Mouse (Mus musculus) adrenal gland, adult 18-20 months (tissue): ENCODE data around the gene Kctd19. TPM values are rescaled to one million over a fixed set of nuclear protein-coding genes. Genes with fewer than 3 reads are reported as not detected.

Experiments
- DNase-seq, 2 experiments: peaks; one replicate each; pipeline ENCODE4 v3.0.0; 2021 to 2022; ENCODE audit warnings: low spot score in 2 of 2
- total RNA-seq, 2 experiments: library from RNA; stranded (reverse); gene quantifications; 1 replicate in 1 of 2; 2 replicates in 1 of 2; pipeline ENCODE4 v1.2.3; 2021

Kctd19 gene
- total RNA-seq, 2 experiments from 2014 or later = 0.13 TPM; not detected in 1

- DNase-seq = no peak
Measured at GRCm38 (mm10) chr8:105426878-105427277, 13.6 kb upstream of the Kctd19 start.

- no peak for DNase-seq
Measured at GRCm38 (mm10) chr8:105422006-105422405, 8.7 kb upstream of the Kctd19 start.

GRCm38 (mm10) chr8:105419800-105420199, 6.5 kb upstream of the Kctd19 start:
- no peak for DNase-seq

DNA sequence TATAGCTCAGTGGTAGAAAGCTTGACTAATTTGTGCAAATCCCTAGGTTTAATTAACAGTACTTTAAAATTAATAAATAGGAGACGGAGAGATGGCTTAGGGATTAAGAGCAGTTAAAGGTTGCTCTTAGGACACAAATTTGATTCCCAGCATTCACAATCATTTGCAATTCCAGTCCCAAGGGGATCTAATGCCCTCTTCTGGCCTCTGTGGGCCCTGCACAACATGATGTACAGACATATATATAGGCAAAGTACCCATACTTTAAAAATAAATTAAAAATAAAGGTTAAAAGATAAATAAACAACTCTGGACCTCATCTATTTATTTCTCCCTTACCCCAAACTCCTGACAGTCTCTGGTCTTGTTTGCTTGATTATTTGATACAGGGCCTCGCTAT, 5.7 kb upstream of the Kctd19 start:
- DNase-seq = no peak

DNA sequence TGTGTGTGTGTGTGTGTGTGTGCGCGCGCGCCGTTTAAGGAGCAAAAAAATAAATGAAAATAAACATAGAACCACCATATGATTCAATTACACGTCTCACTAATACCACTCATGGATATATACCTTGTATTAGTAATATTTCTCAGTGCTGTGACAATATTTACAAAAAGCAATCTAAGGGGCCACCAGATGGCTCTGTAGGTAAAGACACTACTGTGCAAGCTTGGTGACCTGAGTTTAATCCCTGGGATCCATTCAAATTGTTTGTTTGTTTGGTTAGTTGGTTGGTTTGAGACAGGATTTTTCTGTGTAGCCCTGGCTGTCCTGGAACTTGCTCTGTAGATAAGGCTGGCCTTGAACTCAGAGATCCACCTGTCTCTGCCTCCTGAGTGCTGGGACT, 3.4 kb downstream of the Kctd19 start:
- DNase-seq = no peak

DNA sequence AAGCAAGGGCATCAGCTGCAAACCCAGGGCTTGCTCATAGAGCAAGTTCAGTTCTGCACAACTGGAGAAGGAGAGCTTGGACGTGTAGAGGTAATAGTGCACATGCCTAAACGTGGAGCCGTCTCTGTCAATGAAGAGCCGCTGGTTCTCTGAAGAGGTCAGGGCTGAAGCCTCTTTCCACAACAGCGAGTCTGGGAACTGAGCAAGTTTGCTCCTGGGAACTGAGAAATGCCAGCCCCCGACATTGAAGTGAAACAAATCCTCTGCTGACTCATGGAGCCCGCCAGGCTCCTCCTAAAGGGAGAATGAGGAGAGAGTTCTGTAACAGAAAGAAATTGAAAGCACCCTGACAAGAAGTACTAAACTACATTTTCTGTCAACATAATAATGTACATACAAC, 5.0 kb downstream of the Kctd19 start:
- no peak for DNase-seq

DNA sequence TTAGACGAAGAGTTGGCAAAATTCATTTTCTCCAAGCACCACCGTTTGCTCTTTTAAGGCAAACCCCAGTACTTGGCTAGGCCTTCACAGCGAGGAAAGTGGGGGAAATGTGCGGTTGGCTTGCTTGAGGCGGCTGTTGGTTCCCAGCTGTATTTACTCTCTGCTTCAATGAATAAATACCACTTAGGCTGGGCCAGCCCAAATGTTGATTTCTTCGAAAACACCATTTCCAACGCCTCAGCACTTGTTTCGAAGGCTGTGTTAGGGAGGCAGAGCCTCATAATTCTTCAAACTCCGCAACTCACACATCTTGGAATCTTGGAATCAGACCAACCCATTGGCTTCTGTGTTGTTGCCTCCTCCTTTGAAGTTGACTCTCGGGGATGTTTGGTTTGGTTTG, 6.9 kb downstream of the Kctd19 start:
- no peak for DNase-seq

DNA sequence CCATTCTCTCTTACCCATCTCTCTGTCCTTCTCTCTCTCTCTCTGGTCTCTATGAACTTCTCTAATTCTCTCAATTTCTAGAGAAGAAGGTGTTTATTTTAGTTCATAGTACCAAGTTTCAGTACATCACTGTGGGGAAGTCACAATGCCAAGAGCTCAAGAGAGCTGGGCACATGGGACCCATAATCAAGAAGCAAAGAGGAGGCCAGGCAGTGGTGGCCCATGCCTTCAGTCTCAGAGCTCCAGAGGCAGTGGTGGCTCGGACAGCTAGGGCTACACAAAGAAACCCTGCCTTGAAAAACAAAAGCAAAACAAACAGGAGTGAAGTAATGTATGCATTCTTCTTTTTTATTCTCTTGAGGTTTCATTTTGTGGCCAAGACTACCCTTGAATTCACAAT, 8.8 kb downstream of the Kctd19 start:
- DNase-seq = no peak

DNA sequence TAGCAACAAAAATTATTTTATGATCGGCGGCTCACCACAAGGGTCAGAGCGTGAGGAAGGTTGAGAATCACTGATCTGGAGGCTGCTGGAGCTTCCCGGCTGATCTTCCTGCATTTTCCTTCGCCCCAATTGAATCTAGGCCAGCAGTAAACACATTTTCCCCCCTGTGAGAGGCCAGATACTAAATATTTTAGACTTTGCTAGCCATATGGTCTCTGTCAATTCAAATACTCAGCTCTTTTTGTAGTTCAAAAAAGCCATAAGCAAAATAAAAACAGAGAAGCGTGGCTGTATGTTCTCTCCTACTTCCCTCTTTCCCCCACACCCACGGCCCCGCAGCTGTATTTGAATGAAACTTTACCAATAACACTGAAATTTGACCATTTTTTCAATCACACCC, 9.8 kb downstream of the Kctd19 start:
- no peak for DNase-seq

GRCm38 (mm10) chr8:105400016-105400415, 13.3 kb downstream of the Kctd19 start:
- no peak for DNase-seq

- DNase-seq = no peak
Measured at GRCm38 (mm10) chr8:105397747-105398146, 15.6 kb downstream of the Kctd19 start.

DNA sequence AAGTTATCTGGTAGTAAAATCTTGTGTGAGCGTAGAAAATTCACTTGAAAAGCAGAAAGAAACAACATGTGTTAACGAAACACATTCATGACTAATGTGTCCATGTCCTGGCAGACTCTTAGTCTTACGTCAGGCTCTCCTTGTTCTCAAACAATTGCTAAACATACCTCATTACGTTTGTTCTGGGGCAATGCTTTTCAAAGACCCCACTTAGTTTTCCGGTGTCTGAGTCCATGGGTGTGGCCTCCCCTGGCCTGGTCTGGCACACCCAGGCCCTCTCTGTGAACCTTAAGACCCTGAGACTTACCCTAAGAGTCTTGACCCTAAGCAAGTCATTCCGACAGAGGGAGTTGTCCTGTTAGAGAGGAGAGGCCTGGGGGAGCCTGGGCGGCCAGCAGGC, 19.4 kb downstream of the Kctd19 start:
- no peak for DNase-seq

GRCm38 (mm10) chr8:105393089-105393787, 20.1 kb downstream of the Kctd19 start:
- DNase-seq = no peak

DNA sequence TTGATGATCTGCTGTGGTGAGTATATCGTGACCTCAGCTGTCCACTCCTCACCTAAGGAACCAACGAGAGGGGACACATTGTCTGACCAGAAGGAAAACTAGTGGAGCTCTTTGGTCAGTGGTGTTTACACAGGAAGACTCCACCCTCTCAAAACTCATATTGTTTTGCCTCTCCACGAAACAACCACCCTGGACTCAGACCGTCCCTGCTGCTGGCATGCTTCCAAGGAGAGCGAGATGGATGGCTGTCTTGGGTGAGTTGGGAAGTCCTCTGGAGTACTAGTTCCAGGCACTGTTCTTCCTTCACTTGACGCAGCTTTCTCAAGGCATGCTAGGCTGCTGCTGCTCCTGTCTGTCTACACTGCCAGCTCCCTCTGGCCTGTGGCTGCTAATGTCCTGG, 24.2 kb downstream of the Kctd19 start:
- no peak for DNase-seq

GRCm38 (mm10) chr8:105387151-105387550, 26.2 kb downstream of the Kctd19 start:
- DNase-seq = no peak

DNA sequence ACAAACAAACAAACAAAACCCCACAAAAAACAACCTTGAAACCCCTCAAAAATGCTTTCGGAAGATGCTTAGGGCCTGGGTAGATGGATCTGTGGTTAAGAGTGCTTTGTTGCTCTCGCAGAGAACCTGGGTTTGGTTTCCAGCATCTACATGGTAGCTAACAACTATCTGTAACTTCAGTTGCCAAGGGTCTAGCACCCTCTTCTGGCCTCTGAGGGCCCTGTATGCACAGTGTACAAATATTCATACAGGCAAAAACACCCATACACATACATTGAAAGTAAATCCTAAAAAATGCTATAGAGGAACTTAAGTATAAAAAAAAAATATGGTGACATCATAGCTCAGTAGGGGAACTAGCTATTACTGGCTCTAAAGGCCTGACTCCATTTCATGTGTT, 29.2 kb downstream of the Kctd19 start:
- no peak for DNase-seq

- no peak for DNase-seq
Measured at GRCm38 (mm10) chr8:105380308-105380707, 33.0 kb downstream of the Kctd19 start.

- DNase-seq = no peak
Measured at GRCm38 (mm10) chr8:105378673-105379072, 34.6 kb downstream of the Kctd19 start.

- DNase-seq = no peak
Measured at GRCm38 (mm10) chr8:105374513-105374966, 38.8 kb downstream of the Kctd19 start.

- DNase-seq = peak in 1 of 2 experiments; percentile 39
Measured at GRCm38 (mm10) chr8:105373032-105373431, 40.3 kb downstream of the Kctd19 start, which contains the start of gene Plekhg4. TSS of gene Plekhg4 (plus strand) at chr8:105373274.

GRCm38 (mm10) chr8:105372473-105372872, 40.8 kb downstream of the Kctd19 start:
- peak in 1 of 2 experiments; percentile 26 for DNase-seq

DNA sequence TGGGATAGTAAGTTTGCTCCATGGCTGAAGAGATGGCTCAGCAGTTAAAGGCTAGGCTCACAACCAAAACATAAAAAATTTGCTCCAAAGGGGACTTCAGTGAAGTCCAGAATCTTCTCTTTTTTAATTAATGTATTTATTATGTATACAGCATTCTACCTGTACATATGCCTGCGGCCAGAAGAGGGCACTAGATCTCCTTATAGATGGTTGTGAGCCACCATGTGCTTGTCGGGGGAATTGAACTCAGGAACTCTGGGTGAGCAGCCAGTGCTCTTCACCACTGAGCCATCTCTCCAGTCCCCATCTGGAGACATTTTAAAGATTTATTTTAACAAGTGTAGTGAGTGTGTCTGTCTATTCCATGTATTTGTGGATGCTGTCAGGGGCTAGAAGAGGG, 46.2 kb downstream of the Kctd19 start:
- DNase-seq = no peak
